Mouse (Mus musculus): ENCODE data around the gene Ceacam18. TPM values are rescaled to one million over a fixed set of nuclear protein-coding genes. Genes with fewer than 3 reads are reported as not detected.

Ceacam18 gene
- not detected for polyA plus RNA-seq (2014; fragmentation: Illumina TruSeq; extraction: RNeasy Lipid Tissue Mini Kit (QIAGEN cat#74804); ENCODE audit: low read depth, low replicate concordance)

DNA sequence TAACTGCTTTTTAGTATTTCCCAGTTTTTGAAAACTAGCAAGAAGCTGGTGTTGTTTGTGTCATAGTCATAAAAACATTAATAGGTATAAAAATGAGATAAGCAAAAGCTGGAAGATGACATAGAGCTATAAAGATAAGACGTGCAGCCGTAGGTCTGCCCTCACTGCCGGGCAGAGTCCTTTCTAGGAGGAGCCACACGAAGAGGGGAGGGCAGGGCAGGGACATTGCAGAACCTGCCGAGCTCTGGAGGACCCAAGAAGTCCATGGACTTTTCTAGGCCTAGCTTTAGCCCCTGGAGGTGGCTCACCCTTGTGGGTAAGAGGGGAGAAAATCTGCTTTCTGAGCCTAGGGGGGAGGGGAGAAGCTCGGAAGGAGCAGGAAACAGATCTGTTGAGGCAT, at the start of gene Ceacam18:
TSS of gene Ceacam18 (plus strand) at position 208 of the 400 bp plus-strand sequence.

DNA sequence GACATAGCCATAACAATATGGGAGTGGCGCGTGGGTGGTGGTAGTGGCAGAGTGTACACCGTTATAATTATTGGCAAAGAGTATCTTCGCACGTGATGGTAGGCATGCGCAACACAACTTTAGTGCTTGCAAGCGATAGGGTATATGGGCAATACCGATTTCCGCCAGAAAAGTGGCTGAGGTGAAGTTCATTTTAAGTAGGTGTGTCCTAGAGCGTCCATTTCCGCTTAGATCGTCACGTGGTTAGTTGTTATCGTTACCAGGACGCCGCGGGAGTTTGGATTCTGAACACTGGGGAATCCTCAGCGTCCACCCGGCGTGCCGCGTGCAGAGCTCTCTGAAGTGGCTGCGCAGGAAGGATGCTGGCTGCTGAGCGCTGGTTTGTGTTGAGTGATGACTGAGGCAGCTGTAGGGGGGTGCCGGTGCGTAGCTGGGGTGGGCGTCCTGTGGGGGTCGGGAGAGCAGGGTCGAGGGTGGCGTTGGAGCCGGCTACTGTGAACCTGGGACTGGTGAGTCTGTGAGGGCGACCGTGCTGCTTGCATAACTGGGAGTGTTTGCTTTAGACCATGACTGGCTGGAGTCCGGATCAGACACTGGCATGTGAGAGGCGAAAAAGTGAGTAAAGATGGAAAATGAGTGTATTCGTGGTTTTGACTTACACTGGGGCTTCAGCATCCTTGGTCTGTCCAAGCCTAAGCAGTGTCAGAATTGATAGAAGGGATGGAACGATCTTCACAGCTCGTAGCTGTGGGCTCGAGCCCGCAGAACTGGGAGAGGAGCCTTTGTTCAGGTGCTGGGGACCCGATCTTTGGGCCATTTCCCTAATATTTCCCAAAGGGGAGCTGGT, 27.4 kb upstream of the Ceacam18 start, which contains the start of gene Zfp819:
TSS of gene Zfp819 (plus strand) at position 274 of the 847 bp plus-strand sequence.

DNA sequence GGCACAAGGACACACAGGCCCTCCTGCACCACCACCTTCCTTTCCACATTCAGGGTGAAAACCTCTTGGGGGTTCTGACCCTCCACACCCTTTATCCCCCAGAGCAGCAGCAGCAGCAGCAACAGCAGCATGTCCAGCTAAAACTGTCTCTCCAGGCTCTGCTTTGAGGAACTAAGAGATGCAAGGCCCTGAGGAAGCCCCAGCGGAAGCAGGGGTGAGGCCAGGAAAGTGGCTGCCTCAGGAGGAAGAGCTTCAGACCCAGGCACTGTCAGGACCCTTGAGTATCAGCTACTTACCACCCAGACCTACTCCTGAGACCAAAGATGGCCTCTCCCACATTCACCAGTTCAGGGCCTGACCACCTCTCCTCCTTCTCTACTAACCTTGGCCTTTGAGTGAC, 25.5 kb downstream of the Ceacam18 start, which contains the start of gene Siglece:
TSS of gene Siglece (minus strand) at position 160 of the 400 bp plus-strand sequence.

DNA sequence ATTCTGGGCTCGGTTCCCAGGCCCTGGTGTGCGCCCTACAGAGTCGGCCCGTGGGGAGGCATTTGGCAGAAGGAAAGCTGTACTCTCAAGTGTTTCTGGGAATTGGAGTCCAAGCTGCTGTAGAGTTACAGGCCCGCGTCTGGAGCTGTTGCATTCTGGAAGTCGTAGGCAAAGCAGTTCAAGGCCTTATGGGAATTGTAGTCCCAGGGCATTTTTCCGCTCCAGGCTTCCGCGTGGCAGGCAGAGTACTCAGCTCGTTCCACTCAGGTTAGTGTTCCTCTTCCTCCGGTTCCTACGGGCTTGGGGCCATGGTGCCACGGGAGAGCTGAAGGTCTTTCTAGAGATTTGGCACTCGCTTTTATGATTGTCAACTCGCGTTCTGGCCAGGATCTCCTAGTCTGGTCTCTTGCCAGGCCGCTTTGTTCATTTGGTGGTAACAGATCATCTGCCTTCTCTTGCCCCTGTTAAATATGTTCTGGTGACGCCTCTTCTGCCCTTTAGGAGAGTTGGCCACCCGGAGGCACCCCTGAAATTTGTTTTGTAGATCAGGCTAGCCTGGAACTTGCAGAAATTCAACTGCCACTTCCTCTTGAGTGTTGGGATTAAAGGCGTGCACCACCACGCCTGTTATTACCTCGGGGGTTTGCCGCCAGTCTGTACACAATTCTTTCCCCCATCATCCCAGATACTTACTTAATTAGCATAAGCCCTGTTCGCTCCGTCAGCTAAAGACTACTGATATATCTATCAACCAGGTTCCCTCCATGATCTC, 37.5 kb downstream of the Ceacam18 start, which contains the start of gene Ctu1:
TSS of gene Ctu1 (plus strand) at position 208 of the 772 bp plus-strand sequence.

DNA sequence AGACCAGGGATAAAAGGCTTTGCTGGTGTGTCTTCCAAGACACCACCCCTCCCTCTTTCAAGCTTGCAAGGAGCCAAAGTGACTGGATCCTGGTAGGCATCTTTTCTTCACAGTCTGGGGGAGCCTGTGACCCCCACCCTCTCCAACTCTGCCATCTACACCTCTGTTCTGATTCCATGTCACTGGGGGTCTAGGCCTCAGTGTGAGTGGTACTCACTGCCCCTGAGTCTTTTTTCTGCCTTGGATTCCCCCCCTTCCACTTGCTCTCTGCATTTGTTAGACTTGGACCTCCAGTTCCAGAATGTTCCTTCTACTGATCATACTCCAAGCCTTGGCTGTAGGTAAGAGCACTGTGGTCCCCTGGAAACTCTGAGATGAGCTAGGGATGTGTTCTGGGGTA, 55.6 kb downstream of the Ceacam18 start, which contains the start of gene Klk14:
TSS of gene Klk14 (plus strand) at position 301 of the 400 bp plus-strand sequence.

Other genes starting within 250 kb of the Ceacam18 start
- 0.17 TPM for gene Siglecg, start 226.5 kb upstream of the Ceacam18 start, polyA plus RNA-seq (2014; fragmentation: Illumina TruSeq; extraction: RNeasy Lipid Tissue Mini Kit (QIAGEN cat#74804); ENCODE audit: low read depth, low replicate concordance)
- gene Lim2, start 207.0 kb upstream of the Ceacam18 start, polyA plus RNA-seq (2014; fragmentation: Illumina TruSeq; extraction: RNeasy Lipid Tissue Mini Kit (QIAGEN cat#74804); ENCODE audit: low read depth, low replicate concordance), result not detected
- not detected for gene Nkg7, start 197.6 kb upstream of the Ceacam18 start, polyA plus RNA-seq (2014; fragmentation: Illumina TruSeq; extraction: RNeasy Lipid Tissue Mini Kit (QIAGEN cat#74804); ENCODE audit: low read depth, low replicate concordance)
- not detected for gene Cldnd2, start 193.9 kb upstream of the Ceacam18 start, polyA plus RNA-seq (2014; fragmentation: Illumina TruSeq; extraction: RNeasy Lipid Tissue Mini Kit (QIAGEN cat#74804); ENCODE audit: low read depth, low replicate concordance)
- gene Etfb, start 190.6 kb upstream of the Ceacam18 start, polyA plus RNA-seq (2014; fragmentation: Illumina TruSeq; extraction: RNeasy Lipid Tissue Mini Kit (QIAGEN cat#74804); ENCODE audit: low read depth, low replicate concordance), result 20.5 TPM
- gene Gm45233, start 190.6 kb upstream of the Ceacam18 start, polyA plus RNA-seq (2014; fragmentation: Illumina TruSeq; extraction: RNeasy Lipid Tissue Mini Kit (QIAGEN cat#74804); ENCODE audit: low read depth, low replicate concordance), result not detected
- 0.41 TPM for gene Vsig10l, start 171.6 kb upstream of the Ceacam18 start, polyA plus RNA-seq (2014; fragmentation: Illumina TruSeq; extraction: RNeasy Lipid Tissue Mini Kit (QIAGEN cat#74804); ENCODE audit: low read depth, low replicate concordance)
- not detected for gene Iglon5, start 144.6 kb upstream of the Ceacam18 start, polyA plus RNA-seq (2014; fragmentation: Illumina TruSeq; extraction: RNeasy Lipid Tissue Mini Kit (QIAGEN cat#74804); ENCODE audit: low read depth, low replicate concordance)
- gene 4931406B18Rik, start 128.8 kb upstream of the Ceacam18 start, polyA plus RNA-seq (2014; fragmentation: Illumina TruSeq; extraction: RNeasy Lipid Tissue Mini Kit (QIAGEN cat#74804); ENCODE audit: low read depth, low replicate concordance), result not detected
- gene Cd33, start 90.3 kb upstream of the Ceacam18 start, polyA plus RNA-seq (2014; fragmentation: Illumina TruSeq; extraction: RNeasy Lipid Tissue Mini Kit (QIAGEN cat#74804); ENCODE audit: low read depth, low replicate concordance), result 7.9 TPM
- gene Zfp658, start 72.5 kb upstream of the Ceacam18 start, polyA plus RNA-seq (2014; fragmentation: Illumina TruSeq; extraction: RNeasy Lipid Tissue Mini Kit (QIAGEN cat#74804); ENCODE audit: low read depth, low replicate concordance), result 2.2 TPM
- gene Zfp719, start 55.1 kb upstream of the Ceacam18 start, polyA plus RNA-seq (2014; fragmentation: Illumina TruSeq; extraction: RNeasy Lipid Tissue Mini Kit (QIAGEN cat#74804); ENCODE audit: low read depth, low replicate concordance), result 32.9 TPM
- gene Zfp819, start 27.5 kb upstream of the Ceacam18 start, polyA plus RNA-seq (2014; fragmentation: Illumina TruSeq; extraction: RNeasy Lipid Tissue Mini Kit (QIAGEN cat#74804); ENCODE audit: low read depth, low replicate concordance), result not detected
- gene Siglece, start 25.5 kb downstream of the Ceacam18 start, polyA plus RNA-seq (2014; fragmentation: Illumina TruSeq; extraction: RNeasy Lipid Tissue Mini Kit (QIAGEN cat#74804); ENCODE audit: low read depth, low replicate concordance), result 0.76 TPM
- 2.8 TPM for gene Ctu1, start 37.3 kb downstream of the Ceacam18 start, polyA plus RNA-seq (2014; fragmentation: Illumina TruSeq; extraction: RNeasy Lipid Tissue Mini Kit (QIAGEN cat#74804); ENCODE audit: low read depth, low replicate concordance)
- gene Klk14, start 55.7 kb downstream of the Ceacam18 start, polyA plus RNA-seq (2014; fragmentation: Illumina TruSeq; extraction: RNeasy Lipid Tissue Mini Kit (QIAGEN cat#74804); ENCODE audit: low read depth, low replicate concordance), result not detected
- gene Klk13, start 77.9 kb downstream of the Ceacam18 start, polyA plus RNA-seq (2014; fragmentation: Illumina TruSeq; extraction: RNeasy Lipid Tissue Mini Kit (QIAGEN cat#74804); ENCODE audit: low read depth, low replicate concordance), result not detected
- gene Klk12, start 134.2 kb downstream of the Ceacam18 start, polyA plus RNA-seq (2014; fragmentation: Illumina TruSeq; extraction: RNeasy Lipid Tissue Mini Kit (QIAGEN cat#74804); ENCODE audit: low read depth, low replicate concordance), result not detected
- not detected for gene Klk11, start 139.9 kb downstream of the Ceacam18 start, polyA plus RNA-seq (2014; fragmentation: Illumina TruSeq; extraction: RNeasy Lipid Tissue Mini Kit (QIAGEN cat#74804); ENCODE audit: low read depth, low replicate concordance)
- 0.58 TPM for gene Klk10, start 146.3 kb downstream of the Ceacam18 start, polyA plus RNA-seq (2014; fragmentation: Illumina TruSeq; extraction: RNeasy Lipid Tissue Mini Kit (QIAGEN cat#74804); ENCODE audit: low read depth, low replicate concordance)
- not detected for gene Klk9, start 157.2 kb downstream of the Ceacam18 start, polyA plus RNA-seq (2014; fragmentation: Illumina TruSeq; extraction: RNeasy Lipid Tissue Mini Kit (QIAGEN cat#74804); ENCODE audit: low read depth, low replicate concordance)
- gene Klk8, start 162.9 kb downstream of the Ceacam18 start, polyA plus RNA-seq (2014; fragmentation: Illumina TruSeq; extraction: RNeasy Lipid Tissue Mini Kit (QIAGEN cat#74804); ENCODE audit: low read depth, low replicate concordance), result not detected
- not detected for gene Klk7, start 176.6 kb downstream of the Ceacam18 start, polyA plus RNA-seq (2014; fragmentation: Illumina TruSeq; extraction: RNeasy Lipid Tissue Mini Kit (QIAGEN cat#74804); ENCODE audit: low read depth, low replicate concordance)
- not detected for gene Klk6, start 189.8 kb downstream of the Ceacam18 start, polyA plus RNA-seq (2014; fragmentation: Illumina TruSeq; extraction: RNeasy Lipid Tissue Mini Kit (QIAGEN cat#74804); ENCODE audit: low read depth, low replicate concordance)
- not detected for gene Klk5, start 207.3 kb downstream of the Ceacam18 start, polyA plus RNA-seq (2014; fragmentation: Illumina TruSeq; extraction: RNeasy Lipid Tissue Mini Kit (QIAGEN cat#74804); ENCODE audit: low read depth, low replicate concordance)
- gene Klk4, start 246.5 kb downstream of the Ceacam18 start, polyA plus RNA-seq (2014; fragmentation: Illumina TruSeq; extraction: RNeasy Lipid Tissue Mini Kit (QIAGEN cat#74804); ENCODE audit: low read depth, low replicate concordance), result not detected